Mouse (Mus musculus): ENCODE data around the gene Mxi1.

DNA sequence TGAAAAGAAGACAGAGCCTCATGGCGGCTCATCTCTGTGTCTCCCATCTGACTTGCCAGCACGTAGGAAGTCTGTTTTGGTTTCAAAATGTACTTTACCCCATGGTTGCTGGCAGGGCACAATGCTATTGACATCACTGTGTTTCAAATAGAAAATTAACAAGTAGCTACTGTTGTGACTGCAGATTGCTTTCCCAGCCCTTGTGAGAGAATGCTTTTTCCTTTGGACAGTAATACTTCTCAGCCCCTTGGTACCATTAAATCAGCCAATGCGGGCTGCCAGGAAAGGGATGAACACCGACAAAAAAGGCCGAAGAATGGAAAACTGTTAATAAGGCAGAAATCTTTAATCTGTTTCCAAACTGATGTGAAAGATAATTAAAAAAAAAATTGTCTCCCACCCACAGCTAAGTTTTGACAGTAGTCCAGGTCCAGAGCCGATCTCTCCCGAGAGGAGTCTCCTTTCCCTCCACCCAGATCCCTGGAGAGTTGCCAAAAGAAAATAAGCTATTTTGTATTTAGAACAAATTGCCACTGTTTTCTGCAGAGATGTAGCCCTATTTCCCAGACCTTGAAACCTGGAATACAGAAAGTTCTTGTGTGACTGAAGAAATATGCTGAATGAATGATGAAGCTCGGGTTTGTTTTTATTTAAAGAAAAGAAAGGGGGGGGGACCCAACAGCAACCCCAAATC, 50.1 kb downstream of the Mxi1 start:
- no peak for TF ChIP-seq CTCF (IDR thresholded peaks at IDR 0.05)
- no peak for TF ChIP-seq EP300 (IDR thresholded peaks at IDR 0.05)

All from lung, postnatal 0 days (tissue).